Mouse (Mus musculus) intestine, embryonic 15.5 days (tissue): ENCODE data around the gene Jakmip3. TPM values are rescaled to one million over a fixed set of nuclear protein-coding genes. Genes with fewer than 3 reads are reported as not detected.

Experiments
- ATAC-seq: fragments of 200-750 bp; cut with Nextera tagmentation; 2 replicates; pipeline ENCODE4 v1.8.0; 2017; ENCODE audit warnings: moderate TSS enrichment, moderate library complexity
- H3K27ac ChIP-seq: fragments of 300-500 bp; sonication (generic); 2 replicates; pipeline ENCODE4 v1.5.1; 2015; ENCODE audit warnings: mild to moderate bottlenecking, inconsistent platforms
- H3K27me3 ChIP-seq: fragments of 300-500 bp; sonication (generic); replicated peaks from 2 replicates; pipeline ENCODE4 v1.6.1; 2015; ENCODE audit warnings: inconsistent platforms
- H3K36me3 ChIP-seq: fragments of 300-500 bp; sonication (generic); 2 replicates; pipeline ENCODE4 v1.6.1; 2015; ENCODE audit warnings: inconsistent platforms
- H3K4me1 ChIP-seq: fragments of 300-500 bp; sonication (generic); replicated peaks from 2 replicates; pipeline ENCODE4 v1.6.1; 2015; ENCODE audit warnings: inconsistent platforms
- H3K4me2 ChIP-seq: fragments of 300-500 bp; sonication (generic); replicated peaks from 2 replicates; pipeline ENCODE4 v1.6.1; 2015; ENCODE audit warnings: mild to moderate bottlenecking, inconsistent platforms
- H3K4me3 ChIP-seq: fragments of 300-500 bp; sonication (generic); replicated peaks from 2 replicates; pipeline ENCODE4 v1.5.1; 2015; ENCODE audit warnings: inconsistent platforms
- H3K9ac ChIP-seq: fragments of 300-500 bp; sonication (generic); 2 replicates; pipeline ENCODE4 v1.6.1; 2015; ENCODE audit warnings: inconsistent platforms
- H3K9me3 ChIP-seq: fragments of 300-500 bp; sonication (generic); 2 replicates; pipeline ENCODE4 v1.6.1; 2016; ENCODE audit warnings: inconsistent platforms
- WGBS: fragments of 180-500 bp; shearing (Covaris S2); methylation state at CpG from one replicate; pipeline ENCODE4 v1.1.7; 2015; 5-methylcytosine and 5-hydroxymethylcytosine counted together
- polyA plus RNA-seq: library from polyadenylated mRNA; unstranded; fragments of >200 nt; fragmentation: Nextera tagmentation; extraction: Ambion mirVana; gene quantifications from 2 replicates; pipeline ENCODE4 v1.2.1, GENCODE M21; 2015

The Jakmip3 gene
- polyA plus RNA-seq, 1 experiment from 2014 or later = 0.23 TPM

GRCm38 (mm10) chr7:138957106-138957505 is 16.6 kb downstream of the Jakmip3 start:
- no peak for ATAC-seq
- Histone ChIP-seq H3K9ac (no peak overlapping the region), H3K4me2 (no peak overlapping the region), H3K27me3 (no peaks in the 10 kb centered on the region), H3K27ac (no peak overlapping the region), H3K4me1 (no peaks in the 10 kb centered on the region), H3K9me3 (no peaks in the 10 kb centered on the region), H3K36me3 (no peaks in the 10 kb centered on the region), H3K4me3 (no peak overlapping the region)
- 72% methylated on average over 6 of the region's 6 CpGs for WGBS

GRCm38 (mm10) chr7:138959747-138960146 is 19.2 kb downstream of the Jakmip3 start:
- Histone ChIP-seq H3K4me2 (no peak overlapping the region), H3K4me3 (no peak overlapping the region), H3K36me3 (no peaks in the 10 kb centered on the region), H3K4me1 (no peaks in the 10 kb centered on the region), H3K9me3 (no peaks in the 10 kb centered on the region), H3K27ac (no peak overlapping the region), H3K27me3 (no peaks in the 10 kb centered on the region), H3K9ac (no peak overlapping the region)
- no peak for ATAC-seq
- WGBS = 71% methylated on average over 5 of the region's 5 CpGs

GRCm38 (mm10) chr7:138963756-138964155 is 23.2 kb downstream of the Jakmip3 start:
- Histone ChIP-seq H3K36me3 (no peaks in the 10 kb centered on the region), H3K4me3 (no peak overlapping the region), H3K4me1 (no peaks in the 10 kb centered on the region), H3K27ac (no peak overlapping the region), H3K9me3 (no peaks in the 10 kb centered on the region), H3K27me3 (no peaks in the 10 kb centered on the region), H3K4me2 (no peak overlapping the region), H3K9ac (no peak overlapping the region)
- no peak for ATAC-seq
- WGBS = 84% methylated on average over 5 of the region's 5 CpGs

GRCm38 (mm10) chr7:138968010-138968620 is 27.6 kb downstream of the Jakmip3 start:
- Histone ChIP-seq H3K27me3 (no peaks in the 10 kb centered on the region), H3K4me2 (no peak overlapping the region), H3K4me1 (no peaks in the 10 kb centered on the region), H3K9me3 (no peaks in the 10 kb centered on the region), H3K27ac (no peak overlapping the region), H3K4me3 (no peak overlapping the region), H3K9ac (no peak overlapping the region), H3K36me3 (no peaks in the 10 kb centered on the region)
- no peak for ATAC-seq
- 53% methylated on average over 13 of the region's 13 CpGs for WGBS

GRCm38 (mm10) chr7:138977510-138977909 is 37.0 kb downstream of the Jakmip3 start:
- no peaks in the 10 kb centered on the region for H3K27me3 ChIP-seq
- no peaks in the 10 kb centered on the region for H3K36me3 ChIP-seq
- no peak overlapping the region for H3K4me2 ChIP-seq
- ATAC-seq = no peak
- H3K9ac ChIP-seq = no peak overlapping the region
- no peak overlapping the region for H3K4me3 ChIP-seq
- WGBS = 91% methylated on average over 7 of the region's 7 CpGs
- H3K27ac ChIP-seq = no peak overlapping the region
- H3K4me1 ChIP-seq = no peaks in the 10 kb centered on the region
- H3K9me3 ChIP-seq = no peaks in the 10 kb centered on the region

- H3K4me3 ChIP-seq = no peak overlapping the region
- ATAC-seq = no peak
- H3K9ac ChIP-seq = no peak overlapping the region
- 88% methylated on average over 6 of the region's 6 CpGs for WGBS
- no peak overlapping the region for H3K27ac ChIP-seq
- H3K4me1 ChIP-seq = no peaks in the 10 kb centered on the region
- H3K27me3 ChIP-seq = no peaks in the 10 kb centered on the region
- no peaks in the 10 kb centered on the region for H3K36me3 ChIP-seq
- H3K4me2 ChIP-seq = no peak overlapping the region
- H3K9me3 ChIP-seq = no peaks in the 10 kb centered on the region
Measured at GRCm38 (mm10) chr7:138984576-138984975, 44.0 kb downstream of the Jakmip3 start.

- Histone ChIP-seq H3K9ac (no peak overlapping the region), H3K4me2 (no peak overlapping the region), H3K9me3 (no peaks in the 10 kb centered on the region), H3K4me3 (no peak overlapping the region), H3K36me3 (no peaks in the 10 kb centered on the region), H3K4me1 (no peaks in the 10 kb centered on the region), H3K27me3 (no peaks in the 10 kb centered on the region), H3K27ac (no peak overlapping the region)
- ATAC-seq = no peak
- WGBS = 87% methylated on average over 9 of the region's 9 CpGs
Measured at GRCm38 (mm10) chr7:138989156-138989555, 48.6 kb downstream of the Jakmip3 start.

- Histone ChIP-seq H3K4me3 (no peak overlapping the region), H3K4me2 (no peak overlapping the region), H3K27me3 (no peaks in the 10 kb centered on the region), H3K9me3 (no peaks in the 10 kb centered on the region), H3K9ac (no peak overlapping the region), H3K4me1 (no peaks in the 10 kb centered on the region), H3K36me3 (no peaks in the 10 kb centered on the region), H3K27ac (no peak overlapping the region)
- 84% methylated on average over 9 of the region's 9 CpGs for WGBS
- no peak for ATAC-seq
Measured at GRCm38 (mm10) chr7:139002692-139003091, 62.2 kb downstream of the Jakmip3 start.

GRCm38 (mm10) chr7:139003250-139003649 is 62.7 kb downstream of the Jakmip3 start:
- no peaks in the 10 kb centered on the region for H3K36me3 ChIP-seq
- ATAC-seq = no peak
- no peak overlapping the region for H3K4me3 ChIP-seq
- 71% methylated on average over 9 of the region's 9 CpGs for WGBS
- no peaks in the 10 kb centered on the region for H3K9me3 ChIP-seq
- H3K27me3 ChIP-seq = no peaks in the 10 kb centered on the region
- H3K4me1 ChIP-seq = no peaks in the 10 kb centered on the region
- no peak overlapping the region for H3K27ac ChIP-seq
- no peak overlapping the region for H3K9ac ChIP-seq
- H3K4me2 ChIP-seq = no peak overlapping the region

- WGBS = 62% methylated on average over 7 of the region's 7 CpGs
Measured at GRCm38 (mm10) chr7:139009786-139010502, 69.4 kb downstream of the Jakmip3 start.

GRCm38 (mm10) chr7:139011027-139011426 is 70.5 kb downstream of the Jakmip3 start:
- Histone ChIP-seq H3K9me3 (no peaks in the 10 kb centered on the region), H3K9ac (no peak overlapping the region), H3K27me3 (no peaks in the 10 kb centered on the region), H3K27ac (no peak overlapping the region), H3K4me1 (no peaks in the 10 kb centered on the region), H3K36me3 (no peaks in the 10 kb centered on the region), H3K4me2 (no peak overlapping the region), H3K4me3 (no peak overlapping the region)
- ATAC-seq = no peak
- 38% methylated on average over 3 of the region's 3 CpGs for WGBS

More at GRCm38 (mm10) chr7:139009786-139010502, 69.4 kb downstream of the Jakmip3 start:
- H3K27me3 ChIP-seq = no peaks in the 10 kb centered on the region
- no peak overlapping the region for H3K9ac ChIP-seq
- no peaks in the 10 kb centered on the region for H3K9me3 ChIP-seq
- H3K4me2 ChIP-seq = no peak overlapping the region
- no peaks in the 10 kb centered on the region for H3K36me3 ChIP-seq
- H3K27ac ChIP-seq = no peak overlapping the region
- H3K4me3 ChIP-seq = no peak overlapping the region
- H3K4me1 ChIP-seq = no peaks in the 10 kb centered on the region
- ATAC-seq = no peak

- 83% methylated on average over 2 of the region's 2 CpGs for whole genome bisulfite sequencing
- ATAC-seq = no peak
- no peak overlapping the region for H3K4me2 ChIP-seq
Measured at GRCm38 (mm10) chr7:139011586-139011985, 71.1 kb downstream of the Jakmip3 start.

More at GRCm38 (mm10) chr7:139011586-139011985, 71.1 kb downstream of the Jakmip3 start:
- no peak overlapping the region for H3K27ac ChIP-seq
- no peaks in the 10 kb centered on the region for H3K9me3 ChIP-seq
- no peaks in the 10 kb centered on the region for H3K36me3 ChIP-seq
- H3K4me3 ChIP-seq = no peak overlapping the region
- H3K4me1 ChIP-seq = no peaks in the 10 kb centered on the region
- no peaks in the 10 kb centered on the region for H3K27me3 ChIP-seq
- no peak overlapping the region for H3K9ac ChIP-seq
